Mouse (Mus musculus) cerebellum, postnatal 25 days (tissue): ENCODE results near the gene Mlxipl.
A peak's percentile ranks its signal among the peaks of the same experiment; 100 is the strongest.

Source experiments
- DNase-seq, 2 experiments: peaks; one replicate each; pipeline ENCODE4 v3.0.0; 2021; ENCODE audit warnings: mixed read lengths in 2 of 2

Gene Mlxipl

GRCm38 (mm10) chr5:135079578-135079977, 10.1 kb upstream of the Mlxipl start:
- DNase-seq: no peak

GRCm38 (mm10) chr5:135080539-135080938, 9.2 kb upstream of the Mlxipl start:
- DNase-seq: no peak

- no peak for DNase-seq
Measured at GRCm38 (mm10) chr5:135086871-135087270, 2.8 kb upstream of the Mlxipl start.

- no peak for DNase-seq
Measured at GRCm38 (mm10) chr5:135100981-135101380, 11.3 kb downstream of the Mlxipl start.

- DNase-seq: peak in 1 of 2 experiments; percentile 24
Measured at GRCm38 (mm10) chr5:135103999-135104660, 14.4 kb downstream of the Mlxipl start.

GRCm38 (mm10) chr5:135106758-135107256, 17.1 kb downstream of the Mlxipl start:
- DNase-seq: peak; percentile 41 to 67

GRCm38 (mm10) chr5:135107521-135108501, 18.1 kb downstream of the Mlxipl start:
- peak; percentile 60 to 75 for DNase-seq

DNA sequence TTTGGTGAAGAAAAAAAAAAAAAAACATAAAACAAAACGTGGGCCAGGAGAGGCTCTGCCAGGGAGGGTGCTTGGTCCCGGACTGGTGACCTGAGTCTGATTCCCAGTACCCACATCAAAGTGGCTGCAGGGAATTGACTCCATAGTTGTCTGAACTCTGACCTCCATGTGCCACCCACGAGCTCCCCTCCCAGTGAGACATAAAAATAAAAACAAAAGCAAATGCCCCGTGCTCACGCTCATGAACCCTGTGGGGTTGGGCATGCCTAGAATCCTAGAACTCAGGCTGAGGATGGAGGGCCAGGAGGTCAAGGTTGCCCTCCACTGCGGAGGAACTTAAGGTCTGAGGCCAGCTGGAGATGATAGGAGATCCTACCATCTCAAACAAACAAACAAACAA, 19.3 kb downstream of the Mlxipl start:
- DNase-seq: no peak

DNA sequence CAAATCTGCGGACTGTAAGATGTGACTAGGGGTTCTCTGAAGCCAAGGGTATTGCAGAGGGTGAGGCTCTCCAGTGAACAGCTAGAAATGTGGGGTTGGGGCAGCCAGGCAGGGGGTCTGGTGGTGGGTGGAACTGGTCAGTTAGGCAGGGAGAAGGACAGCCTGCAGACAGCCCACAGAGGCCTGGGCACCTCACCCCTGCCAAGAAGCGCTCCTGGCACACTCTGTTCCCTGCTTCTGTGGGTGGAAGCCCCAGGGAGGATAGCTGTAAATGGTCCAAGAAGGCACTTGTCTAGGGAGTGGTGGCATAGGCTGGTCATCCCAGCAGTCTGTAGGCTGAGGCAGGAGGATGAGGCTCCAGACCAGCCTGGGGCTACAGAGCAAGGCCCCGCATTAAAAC, 19.7 kb downstream of the Mlxipl start:
- no peak for DNase-seq

- DNase-seq: no peak
Measured at GRCm38 (mm10) chr5:135109976-135110375, 20.3 kb downstream of the Mlxipl start.

DNA sequence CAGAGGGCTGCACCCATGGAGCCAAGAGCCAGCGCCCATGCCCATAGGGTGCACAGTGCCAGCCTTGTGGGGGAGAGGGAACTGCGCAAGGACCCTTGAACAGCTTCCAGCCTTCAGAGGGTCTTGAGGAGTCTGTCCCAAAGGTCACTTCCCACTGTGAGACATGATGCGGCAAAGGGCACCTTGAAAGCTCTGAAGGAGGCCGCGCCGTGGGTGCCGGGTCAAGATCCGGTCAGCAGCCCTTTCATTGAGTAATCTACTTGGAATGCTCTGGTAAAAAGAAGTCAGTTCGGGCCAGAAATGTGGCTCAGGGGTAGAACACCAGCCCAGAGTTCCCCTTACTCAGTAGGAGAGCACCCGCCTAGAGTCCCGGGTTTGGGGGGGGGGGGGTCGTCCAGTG, 24.1 kb downstream of the Mlxipl start:
- DNase-seq: no peak

GRCm38 (mm10) chr5:135115241-135115640, 25.6 kb downstream of the Mlxipl start:
- no peak for DNase-seq

- peak; percentile 68 to 78 for DNase-seq
Measured at GRCm38 (mm10) chr5:135118589-135119081, 28.9 kb downstream of the Mlxipl start.

- DNase-seq: no peak
Measured at GRCm38 (mm10) chr5:135120753-135121152, 31.1 kb downstream of the Mlxipl start.

DNA sequence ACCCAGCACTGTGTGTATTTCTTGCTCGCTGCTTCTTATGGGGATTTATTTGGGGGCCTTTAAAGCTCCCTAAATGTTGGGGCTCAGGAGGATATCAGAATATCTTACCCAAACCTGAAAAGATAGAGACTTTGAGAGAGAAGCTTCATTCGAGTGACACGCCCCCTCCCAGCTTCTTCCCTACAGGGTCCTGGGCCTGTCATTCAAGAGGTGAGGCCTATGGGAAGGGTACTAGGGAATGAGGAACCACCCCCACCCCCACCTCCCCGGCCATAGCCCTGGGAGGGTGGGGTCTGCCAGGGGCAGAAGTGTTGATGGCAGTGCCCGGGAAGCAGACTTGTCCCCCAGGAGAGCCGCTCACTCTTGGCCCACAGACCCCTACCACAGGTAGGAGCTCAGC, 36.4 kb downstream of the Mlxipl start:
- DNase-seq: no peak

GRCm38 (mm10) chr5:135127669-135128068, 38.0 kb downstream of the Mlxipl start:
- no peak for DNase-seq

- DNase-seq: no peak
Measured at GRCm38 (mm10) chr5:135129747-135130146, 40.1 kb downstream of the Mlxipl start.

DNA sequence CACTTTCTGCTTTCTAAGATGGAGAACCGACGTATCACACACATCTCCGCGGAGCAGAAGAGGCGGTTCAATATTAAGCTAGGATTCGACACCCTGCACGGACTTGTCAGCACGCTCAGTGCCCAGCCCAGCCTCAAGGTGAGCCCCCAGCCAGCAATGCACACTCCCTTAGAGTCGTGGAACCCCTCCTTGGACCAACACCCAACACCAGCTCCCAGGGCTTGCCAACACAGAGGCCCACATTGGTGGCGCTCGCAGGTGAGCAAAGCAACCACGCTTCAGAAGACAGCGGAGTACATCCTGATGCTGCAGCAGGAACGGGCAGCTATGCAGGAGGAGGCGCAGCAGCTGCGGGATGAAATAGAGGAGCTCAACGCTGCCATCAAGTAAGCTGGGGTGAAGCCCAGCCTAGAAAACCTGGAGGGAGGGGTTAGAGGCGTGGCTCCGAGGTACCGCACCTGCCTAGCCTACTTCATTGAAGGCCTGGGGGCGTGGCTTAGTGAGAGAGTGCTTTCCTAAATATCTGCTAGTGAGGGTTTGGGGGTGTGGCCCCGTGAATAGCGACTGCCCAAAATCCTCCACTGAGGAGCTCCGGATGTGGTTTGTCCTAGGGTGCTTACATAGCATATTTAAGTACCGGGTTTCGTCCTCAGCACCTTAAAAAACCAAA, 44.2 kb downstream of the Mlxipl start:
- peak; percentile 13 to 51 for DNase-seq

- peak in 1 of 2 experiments; percentile 50 for DNase-seq
Measured at GRCm38 (mm10) chr5:135134534-135134933, 44.8 kb downstream of the Mlxipl start.

GRCm38 (mm10) chr5:135139881-135140280, 50.2 kb downstream of the Mlxipl start:
- no peak for DNase-seq

DNA sequence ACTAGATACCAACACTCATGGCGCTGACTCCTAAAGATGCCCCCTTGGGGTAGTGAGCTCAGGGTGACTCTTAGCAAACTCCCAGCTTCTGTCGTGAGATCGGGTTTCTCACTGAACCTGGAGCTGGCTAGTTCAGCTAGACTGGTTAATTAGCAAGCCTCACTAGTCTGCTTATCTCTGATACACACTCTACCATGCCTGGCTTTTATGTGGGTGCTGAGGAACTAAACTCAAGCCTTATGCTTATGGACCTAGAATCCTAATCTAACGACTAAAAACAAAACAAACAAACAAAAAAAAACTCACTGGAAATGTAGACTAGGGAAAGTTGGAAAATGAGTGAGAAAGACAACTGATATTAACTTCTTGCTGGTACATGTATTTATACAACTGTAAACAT, 54.8 kb downstream of the Mlxipl start:
- DNase-seq: no peak

GRCm38 (mm10) chr5:135145532-135145931, 55.8 kb downstream of the Mlxipl start:
- DNase-seq: no peak

GRCm38 (mm10) chr5:135145955-135146354, 56.3 kb downstream of the Mlxipl start:
- DNase-seq: no peak
